Mouse (Mus musculus) midbrain, embryonic 14.5 days (tissue): ENCODE results near the gene Piga. TPM values are rescaled to one million over a fixed set of nuclear protein-coding genes. Genes with fewer than 3 reads are reported as not detected.

Experiments used
- ATAC-seq: fragments of 200-750 bp; cut with Nextera tagmentation; 2 replicates; pipeline ENCODE4 v1.8.0; 2017; ENCODE audit warnings: moderate number of reproducible peaks, moderate library complexity; ENCODE audit not compliant: low FRiP score, low TSS enrichment
- DNase-seq: peaks from one replicate; pipeline ENCODE4 v3.0.0-alpha.2; 2015
- H3K27ac ChIP-seq: fragments of 300-500 bp; sonication (generic); replicated peaks from 2 replicates; pipeline ENCODE4 v1.5.1; 2014; ENCODE audit warnings: mild to moderate bottlenecking, low read depth, low read length, moderate library complexity
- H3K27me3 ChIP-seq: fragments of 300-500 bp; sonication (generic); 2 replicates; pipeline ENCODE4 v1.6.1; 2014; ENCODE audit warnings: low read length, control low read depth, mixed read lengths; ENCODE audit not compliant: control insufficient read depth, insufficient read depth
- H3K36me3 ChIP-seq: fragments of 300-500 bp; sonication (generic); 2 replicates; pipeline ENCODE4 v1.6.1; 2014; ENCODE audit warnings: low read length, control low read depth; ENCODE audit not compliant: control insufficient read depth, insufficient read depth
- H3K4me1 ChIP-seq: fragments of 300-500 bp; sonication (generic); 2 replicates; pipeline ENCODE4 v1.6.1; 2014; ENCODE audit warnings: mild to moderate bottlenecking, antibody characterized with exemption, low read length, control low read depth; ENCODE audit not compliant: control insufficient read depth, insufficient read depth
- H3K4me2 ChIP-seq: fragments of 300-500 bp; sonication (generic); 2 replicates; pipeline ENCODE4 v1.6.1; 2014; ENCODE audit warnings: mild to moderate bottlenecking, low read length, moderate library complexity
- H3K4me3 ChIP-seq: fragments of 300-500 bp; sonication (generic); replicated peaks from 2 replicates; pipeline ENCODE4 v1.5.1; 2014; ENCODE audit warnings: low read depth, low read length
- H3K9ac ChIP-seq: fragments of 300-500 bp; sonication (generic); replicated peaks from 2 replicates; pipeline ENCODE4 v1.6.1; 2014; ENCODE audit warnings: mild to moderate bottlenecking, low read length, moderate library complexity
- H3K9me3 ChIP-seq: fragments of 300-500 bp; sonication (generic); 2 replicates; pipeline ENCODE4 v1.6.1; 2016; ENCODE audit warnings: low read length, control low read depth, mixed read lengths; ENCODE audit not compliant: control insufficient read depth
- WGBS: fragments of 180-500 bp; shearing (Covaris S2); extraction: QIAGEN DNeasy Blood & Tissue Kit; methylation state at CpG from one replicate; pipeline ENCODE4 v1.1.7; 2014; 5-methylcytosine and 5-hydroxymethylcytosine counted together
- polyA plus RNA-seq: library from polyadenylated mRNA; unstranded; fragments of >200 nt; fragmentation: Nextera tagmentation; extraction: Ambion mirVana; gene quantifications from 2 replicates; pipeline ENCODE4 v1.2.1, GENCODE M21; 2014

Gene Piga
- polyA plus RNA-seq, 1 experiment from 2014 or later: 5.9 TPM

DNA sequence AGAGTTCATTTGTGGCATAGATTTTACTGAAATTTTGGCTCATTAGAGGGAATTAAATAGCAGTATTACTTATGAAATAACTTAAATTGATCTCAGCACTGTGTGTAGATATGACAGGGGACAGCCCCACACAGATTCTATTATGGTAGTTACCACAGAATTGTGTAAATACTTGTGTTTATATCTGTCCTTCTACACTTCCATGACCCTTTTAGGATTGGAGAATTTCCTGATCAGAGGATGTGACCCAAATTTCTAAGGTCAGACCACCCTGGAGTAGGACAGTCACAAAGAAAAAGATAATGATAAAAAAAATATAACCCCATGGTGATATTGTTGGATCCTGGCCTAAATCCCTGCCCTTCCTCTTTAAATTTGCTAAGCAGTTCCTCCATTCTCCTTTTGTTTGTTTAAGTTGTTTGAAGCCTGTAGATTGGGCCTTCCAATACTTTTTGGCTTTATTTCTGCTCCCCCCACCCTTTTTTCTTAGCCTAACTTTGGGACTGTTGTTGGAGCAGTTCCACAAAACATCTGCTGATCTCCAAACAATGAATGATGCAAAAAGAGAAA is 14.4 kb upstream of the Piga start:
- H3K9me3 ChIP-seq: no peaks in the 10 kb centered on the region
- no peak overlapping the region for H3K27ac ChIP-seq
- no peak for DNase-seq
- ATAC-seq: no peak
- H3K4me2 ChIP-seq: no peak overlapping the region
- H3K4me3 ChIP-seq: no peak overlapping the region
- no peaks in the 10 kb centered on the region for H3K36me3 ChIP-seq
- H3K4me1 ChIP-seq: no peaks in the 10 kb centered on the region
- no peak overlapping the region for H3K9ac ChIP-seq
- no peaks in the 10 kb centered on the region for H3K27me3 ChIP-seq

DNA sequence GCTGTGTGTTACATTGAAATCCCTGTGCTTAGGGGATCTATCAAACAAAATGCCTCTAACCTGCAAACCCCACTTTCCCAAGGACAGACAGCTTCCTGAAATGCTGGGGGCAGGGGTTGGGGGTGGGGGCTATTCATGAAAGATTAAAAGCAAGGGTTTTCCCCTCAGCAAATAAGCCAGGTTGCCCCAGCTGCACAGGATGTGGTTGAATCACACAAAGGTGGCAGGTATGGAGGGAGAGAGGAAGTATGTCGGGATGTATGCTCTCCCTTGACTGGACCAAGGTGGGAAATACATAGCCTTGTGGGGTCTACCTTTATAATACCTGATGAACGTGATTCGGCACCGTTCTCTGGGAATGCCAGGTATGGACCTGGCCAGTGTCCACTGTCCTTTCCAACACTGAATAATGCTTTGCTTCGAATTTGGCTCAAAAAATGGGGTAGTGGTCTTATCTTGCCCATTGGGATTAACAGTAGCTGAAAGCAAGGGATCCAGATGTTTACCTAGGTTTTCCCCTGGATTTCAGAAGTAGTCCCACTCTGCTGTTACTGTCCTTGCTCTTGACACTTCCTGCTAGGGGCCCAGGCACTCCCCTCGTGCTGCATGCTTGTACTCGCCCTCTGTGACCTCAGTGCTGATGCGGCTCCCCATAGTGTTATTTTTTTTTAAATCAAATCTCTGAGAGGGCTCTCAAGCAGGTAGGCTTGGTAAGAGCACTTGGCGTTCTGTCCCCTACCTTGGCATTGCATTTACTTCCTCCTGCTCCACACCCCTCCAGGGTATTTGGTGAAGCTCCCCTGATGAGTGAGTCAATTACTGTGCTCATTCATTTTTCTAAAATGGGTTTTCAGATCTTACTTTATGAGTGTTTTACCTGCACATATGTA is 13.2 kb upstream of the Piga start:
- no peak for ATAC-seq
- Histone ChIP-seq H3K9ac (no peak overlapping the region), H3K27ac (no peak overlapping the region), H3K4me1 (no peaks in the 10 kb centered on the region), H3K4me3 (no peak overlapping the region), H3K27me3 (no peaks in the 10 kb centered on the region), H3K36me3 (no peaks in the 10 kb centered on the region), H3K9me3 (no peaks in the 10 kb centered on the region), H3K4me2 (no peak overlapping the region)
- 81% methylated on average over 9 of the region's 9 CpGs for WGBS
- no peak for DNase-seq

DNA sequence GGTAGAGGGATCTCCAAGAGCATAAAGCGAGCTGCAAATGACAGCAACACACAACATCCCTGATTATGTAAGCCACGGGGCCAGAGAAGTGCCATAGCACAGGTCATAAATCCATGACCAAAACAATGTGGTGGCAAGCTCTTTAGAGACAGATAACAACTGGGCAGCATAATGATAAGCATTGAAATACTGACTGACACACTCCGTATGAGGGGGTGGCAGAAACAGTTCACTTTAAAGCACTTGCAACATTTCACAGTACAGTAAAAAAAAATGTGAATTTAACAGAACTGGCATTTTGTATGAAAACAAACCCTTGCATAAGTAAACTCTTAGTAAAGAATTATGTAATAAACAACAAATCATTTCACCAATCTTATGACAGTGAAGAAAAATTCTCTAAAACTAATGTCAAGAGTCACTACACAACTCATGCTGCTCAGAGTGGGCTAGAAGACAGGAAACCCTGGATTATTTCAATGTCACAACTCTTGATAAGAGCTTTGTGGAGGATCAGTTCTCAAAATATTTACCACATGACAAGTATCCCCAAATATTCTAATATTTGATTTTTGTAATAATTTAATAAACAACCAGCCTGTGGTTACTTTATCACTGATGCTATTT is 11.2 kb upstream of the Piga start:
- Histone ChIP-seq H3K9ac (no peak overlapping the region), H3K36me3 (no peaks in the 10 kb centered on the region), H3K9me3 (no peaks in the 10 kb centered on the region), H3K4me3 (no peak overlapping the region), H3K4me1 (no peaks in the 10 kb centered on the region), H3K4me2 (no peak overlapping the region), H3K27ac (no peak overlapping the region), H3K27me3 (no peaks in the 10 kb centered on the region)
- ATAC-seq (no peak), DNase-seq (no peak)
- WGBS: 89% methylated on average over 3 of the region's 3 CpGs

DNA sequence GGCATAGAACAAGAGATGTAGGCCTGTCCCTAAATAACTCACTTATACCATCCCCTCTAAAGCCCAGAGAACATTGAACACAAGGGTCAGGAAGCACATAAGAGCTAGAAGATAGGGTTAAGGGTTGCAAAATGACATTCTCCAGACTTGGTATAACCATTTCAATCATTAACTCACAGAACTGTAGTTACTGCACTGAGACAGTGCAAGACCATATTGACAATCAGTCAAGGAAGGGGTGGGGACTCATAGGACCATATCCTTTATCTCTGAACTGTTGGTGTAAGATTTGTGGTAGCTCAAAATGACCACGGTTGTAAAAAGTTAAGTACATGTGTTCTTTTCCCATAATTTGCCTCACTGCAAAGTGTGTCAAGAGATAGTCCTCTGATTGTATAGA is 9.0 kb upstream of the Piga start:
- H3K27ac ChIP-seq: no peak overlapping the region
- no peak overlapping the region for H3K9ac ChIP-seq
- H3K4me3 ChIP-seq: no peak overlapping the region
- no peaks in the 10 kb centered on the region for H3K27me3 ChIP-seq
- ATAC-seq: no peak
- no peaks in the 10 kb centered on the region for H3K36me3 ChIP-seq
- H3K9me3 ChIP-seq: no peaks in the 10 kb centered on the region
- H3K4me1 ChIP-seq: no peaks in the 10 kb centered on the region
- H3K4me2 ChIP-seq: no peak overlapping the region
- 79% methylated on average over 1 of the region's 1 CpGs for WGBS
- no peak for DNase-seq

DNA sequence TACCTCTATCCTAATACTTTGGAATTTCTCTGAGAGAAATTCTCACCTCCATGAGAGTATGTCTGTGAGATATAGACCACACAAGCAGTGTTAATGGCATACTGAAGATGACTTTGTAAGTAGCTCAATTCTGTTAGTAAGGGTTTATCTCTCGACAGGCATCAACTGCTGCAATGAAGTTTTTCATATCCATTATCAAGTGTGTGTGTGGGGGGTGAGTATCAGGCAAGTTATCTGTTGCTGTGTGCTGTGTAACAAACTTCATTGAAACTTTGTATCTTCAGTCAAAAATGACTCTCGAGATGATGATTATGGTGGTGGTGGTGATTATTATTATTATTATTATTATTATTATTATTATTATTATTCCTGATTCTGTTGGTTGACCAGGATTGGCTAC is 2.8 kb upstream of the Piga start:
- H3K4me3 ChIP-seq: no peak overlapping the region
- H3K9ac ChIP-seq: no peak overlapping the region
- H3K36me3 ChIP-seq: no peaks in the 10 kb centered on the region
- peaks cover 3% of the 10 kb centered on the region; the same call in 1 of the 2 replicates for H3K4me1 ChIP-seq
- no peak overlapping the region for H3K4me2 ChIP-seq
- no peaks in the 10 kb centered on the region for H3K27me3 ChIP-seq
- ATAC-seq: no peak
- no peak overlapping the region for H3K27ac ChIP-seq
- DNase-seq: no peak
- no peaks in the 10 kb centered on the region for H3K9me3 ChIP-seq
- WGBS: 89% methylated on average over 2 of the region's 2 CpGs

DNA sequence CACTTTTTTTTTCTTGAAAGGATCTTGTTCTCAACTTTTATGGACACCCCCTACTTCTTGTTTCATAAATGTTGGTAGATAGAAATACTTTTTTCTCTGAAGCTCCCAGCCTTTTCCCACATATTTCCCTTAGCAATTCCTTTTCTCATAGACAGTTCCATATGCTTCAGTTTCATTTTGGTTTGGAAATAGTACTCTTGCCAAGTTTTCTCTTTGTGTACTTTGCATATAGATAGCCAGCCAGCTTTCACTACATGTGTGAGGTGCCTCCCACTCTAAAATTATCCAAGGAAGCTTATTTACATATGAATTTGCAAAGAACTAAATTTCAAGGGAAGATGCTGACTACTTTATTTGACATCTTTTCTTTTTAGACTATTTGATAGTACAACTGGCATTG is 1.6 kb upstream of the Piga start:
- ATAC-seq (no peak), DNase-seq (no peak)
- Histone ChIP-seq H3K27me3 (no peaks in the 10 kb centered on the region), H3K9ac (no peak overlapping the region), H3K4me1 (peaks cover 3% of the 10 kb centered on the region; the same call in 1 of the 2 replicates), H3K4me2 (no peak overlapping the region), H3K4me3 (no peak overlapping the region), H3K27ac (no peak overlapping the region), H3K36me3 (no peaks in the 10 kb centered on the region), H3K9me3 (no peaks in the 10 kb centered on the region)

DNA sequence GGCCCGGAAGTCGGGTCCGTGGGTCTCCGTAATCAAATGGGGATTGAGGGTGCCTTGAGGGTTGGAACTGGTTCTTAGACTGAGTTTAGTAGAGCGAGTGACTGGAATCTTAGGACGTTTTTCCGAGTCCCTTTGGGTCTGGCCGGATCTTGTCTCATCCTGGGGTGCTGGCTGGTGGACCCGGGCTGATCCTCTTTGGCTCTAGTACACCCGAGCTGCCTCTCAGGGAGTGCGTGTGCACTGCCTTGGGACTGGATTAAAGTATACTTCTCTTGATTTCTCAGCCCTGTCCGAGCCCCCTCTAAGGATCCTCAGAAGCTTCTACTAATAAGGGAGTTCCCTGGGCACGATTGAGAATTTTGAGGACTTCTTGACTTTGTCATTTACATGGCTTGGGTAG is 368 bp downstream of the Piga start:
- Histone ChIP-seq H3K36me3 (no peaks in the 10 kb centered on the region), H3K27ac (peak overlapping the region; percentile 37; the same call in 1 of the 2 replicates), H3K4me1 (peaks cover 3% of the 10 kb centered on the region; the same call in 1 of the 2 replicates), H3K9ac (peak overlapping the region; percentile 55), H3K4me2 (peak overlapping the region; percentile 59), H3K9me3 (no peaks in the 10 kb centered on the region), H3K4me3 (peak overlapping the region; percentile 49), H3K27me3 (no peaks in the 10 kb centered on the region)
- WGBS: 21% methylated on average over 13 of the region's 13 CpGs
- DNase-seq: no peak
- peak; percentile 18; the same call in 1 of the 2 replicates for ATAC-seq

DNA sequence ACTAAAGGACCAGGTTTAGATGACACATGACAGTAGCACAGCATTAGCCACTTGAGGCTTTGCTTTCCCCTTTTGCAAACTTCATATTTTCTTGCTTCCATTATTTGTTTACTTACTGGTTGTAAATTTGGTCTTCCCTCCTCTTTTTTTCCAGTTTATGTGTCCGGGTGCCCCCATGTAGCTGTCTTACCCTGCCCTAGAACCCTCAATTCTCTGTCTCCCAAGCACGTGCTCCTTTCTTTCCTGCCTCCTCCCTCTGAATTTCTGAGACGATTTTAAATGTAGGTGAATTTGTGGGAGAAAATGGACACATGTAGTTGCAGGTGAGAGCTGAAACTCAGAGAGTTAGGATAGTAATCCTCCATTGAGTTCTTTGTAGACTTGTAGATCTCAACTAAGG is 931 bp downstream of the Piga start:
- DNase-seq: no peak
- 61% methylated on average over 3 of the region's 3 CpGs for WGBS
- Histone ChIP-seq H3K4me2 (peak overlapping the region; percentile 59), H3K27me3 (no peaks in the 10 kb centered on the region), H3K36me3 (no peaks in the 10 kb centered on the region), H3K9ac (no peak overlapping the region), H3K9me3 (no peaks in the 10 kb centered on the region), H3K4me3 (peak overlapping the region; percentile 49), H3K4me1 (peaks cover 3% of the 10 kb centered on the region; the same call in 1 of the 2 replicates), H3K27ac (no peak overlapping the region)
- no peak for ATAC-seq
